Mouse (Mus musculus): ENCODE measurements around the gene Gm10644.

DNA sequence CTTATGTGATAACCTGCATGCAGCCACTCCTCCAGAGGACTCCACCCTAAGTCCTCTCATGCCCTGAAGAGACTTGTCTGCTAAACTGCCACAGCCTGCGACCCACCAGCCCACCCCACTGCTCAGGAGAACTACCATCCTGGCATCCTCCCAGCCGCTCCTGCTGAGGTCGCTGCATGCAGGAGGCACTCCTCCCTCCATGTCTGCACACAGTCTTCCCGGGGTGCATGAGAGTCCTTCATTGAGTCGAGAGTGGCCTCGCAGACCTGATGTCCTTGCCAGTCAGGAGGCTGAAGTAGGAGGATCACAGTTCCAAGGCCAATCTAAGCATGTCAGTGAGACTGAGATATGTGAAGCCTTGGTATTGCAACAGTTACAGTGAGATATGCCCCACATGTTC, 37.4 kb downstream of the Gm10644 start:
- TF ChIP-seq CTCF (IDR thresholded peaks at IDR 0.05) (no peak), EP300 (IDR thresholded peaks at IDR 0.05; ENCODE audit: insufficient read depth, low read depth, low read length) (no peak), POLR2A (IDR thresholded peaks at IDR 0.05; ENCODE audit: insufficient read depth, low read depth, low read length) (no peak)

Data from heart, adult 2 months (tissue).